Mouse (Mus musculus) ovary, adult 18-20 months (tissue): Measurements from ENCODE around the gene Zfp541.
A peak's percentile ranks its signal among the peaks of the same experiment; 100 is the strongest.

ENCODE experiments used
- DNase-seq: peaks from one replicate; pipeline ENCODE4 v3.0.0; 2022; ENCODE audit warnings: low spot score, mixed read lengths

The Zfp541 gene

DNA sequence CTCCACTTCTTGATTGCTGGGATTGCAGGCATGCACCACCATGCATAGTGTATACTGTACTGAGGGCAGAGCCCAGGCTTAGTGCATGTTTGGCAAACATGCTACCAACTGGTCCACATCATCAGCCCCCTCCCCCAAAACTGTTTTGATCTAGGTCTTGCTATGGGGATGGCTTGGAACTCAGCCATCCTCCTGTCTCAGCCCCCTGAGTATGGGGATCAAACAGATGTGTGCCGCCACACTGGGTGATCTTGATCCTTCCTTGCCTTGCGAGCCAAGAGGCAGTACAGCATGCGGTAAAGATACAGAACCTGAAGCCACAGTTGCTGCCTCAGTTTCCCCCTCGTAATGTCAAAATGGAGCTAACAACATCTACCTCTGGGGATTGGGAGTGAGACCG lies 67.3 kb downstream of the Zfp541 start:
- DNase-seq = no peak

DNA sequence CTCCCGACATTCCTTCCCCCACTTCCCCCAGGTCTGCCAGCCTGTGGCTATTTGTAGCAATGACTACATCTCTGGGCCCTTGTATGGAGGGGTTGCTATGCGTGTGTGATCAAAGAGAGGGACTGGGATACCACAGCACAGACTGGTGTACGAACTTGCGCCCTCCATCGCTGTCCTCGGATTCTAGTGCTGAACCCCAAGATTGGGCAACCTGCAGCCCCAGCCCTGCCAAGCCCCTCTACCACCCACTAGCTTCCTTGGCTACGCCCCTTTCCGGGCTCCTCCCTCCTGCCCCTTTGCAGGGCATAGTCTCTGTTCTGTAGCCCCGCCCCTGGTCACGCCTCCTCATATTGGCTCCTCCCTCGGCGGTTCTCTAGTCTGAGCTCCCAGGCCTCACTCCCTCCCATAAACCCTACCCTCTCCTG lies 67.8 kb downstream of the Zfp541 start, which contains the start of gene Slc8a2:
Slc8a2 (plus strand) TSS at position 406 of the 425 bp plus-strand sequence.
- DNase-seq = peak; percentile 47

DNA sequence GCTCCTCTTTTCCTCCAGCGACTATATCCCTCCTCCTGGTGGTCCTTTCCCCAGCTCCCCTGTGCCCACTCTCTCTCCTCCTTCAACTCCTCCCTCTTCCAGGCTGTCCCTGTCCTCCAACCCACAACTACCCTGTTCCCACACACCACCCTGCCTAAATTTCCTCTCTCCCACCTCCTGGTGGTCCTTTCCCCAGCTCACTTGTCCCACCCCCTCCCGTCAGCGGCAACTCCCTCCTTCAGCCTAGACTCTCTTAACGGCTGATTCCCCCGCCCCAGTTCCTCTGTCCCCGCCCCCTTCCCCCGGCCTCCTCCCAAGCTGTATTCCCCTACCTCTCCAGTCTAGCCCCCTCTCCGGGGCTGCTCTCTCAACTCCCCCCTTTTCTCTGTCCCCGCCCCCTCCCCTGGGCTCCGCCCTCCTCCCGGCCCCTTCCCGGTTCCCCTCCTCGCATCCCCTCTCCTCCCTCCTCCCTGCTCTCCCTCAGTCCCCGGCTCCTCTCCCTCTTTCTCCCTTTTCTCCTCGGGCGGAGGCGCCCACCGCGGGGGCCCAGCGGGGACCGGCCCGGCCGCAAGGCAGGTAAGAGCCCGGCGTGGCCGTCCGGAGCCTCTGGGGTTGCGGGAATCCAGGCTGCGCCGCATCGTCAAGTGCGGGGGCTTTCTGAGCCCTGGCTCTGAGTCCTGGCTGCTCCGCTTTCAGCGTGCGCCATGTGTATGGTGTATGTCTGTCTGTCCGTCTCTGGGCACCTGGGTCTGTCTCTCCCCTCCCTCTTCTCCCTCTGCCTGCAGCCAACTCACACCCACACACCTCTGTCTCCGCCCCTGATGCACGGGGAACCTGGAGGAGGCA lies 68.5 kb downstream of the Zfp541 start:
- DNase-seq = no peak

DNA sequence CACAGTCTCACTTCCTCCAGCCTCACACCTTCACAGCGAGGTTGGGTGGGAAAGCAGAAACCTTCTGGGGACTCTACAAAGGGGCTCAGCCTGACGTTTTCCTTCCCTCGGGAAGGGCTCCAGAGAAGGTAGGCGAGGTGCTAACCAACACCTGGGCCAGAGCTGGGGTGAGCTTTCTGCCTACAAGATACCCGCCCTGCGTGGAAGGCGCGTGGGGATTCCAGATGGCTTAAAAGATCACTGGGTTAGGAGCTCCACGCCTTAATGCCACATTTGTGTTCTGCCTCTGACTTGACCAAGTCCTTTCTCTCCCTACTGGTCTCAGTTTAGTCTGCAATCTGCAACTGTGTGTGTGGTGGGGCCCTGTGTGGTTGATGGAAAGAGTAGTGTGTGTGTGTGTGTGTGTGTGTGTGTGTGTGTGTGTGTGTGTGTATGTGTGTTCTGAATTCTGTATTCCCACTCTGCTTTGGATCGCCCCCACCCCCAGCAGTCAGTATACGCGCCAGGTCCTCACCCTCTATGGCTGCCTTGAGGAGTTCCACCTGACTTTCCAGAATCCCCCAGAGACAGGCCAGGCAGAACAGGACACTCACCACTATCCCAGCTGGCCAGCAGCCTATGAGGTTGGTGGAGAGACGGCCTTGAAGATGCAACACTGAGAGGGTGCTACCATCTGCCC lies 69.5 kb downstream of the Zfp541 start:
- DNase-seq = no peak

DNA sequence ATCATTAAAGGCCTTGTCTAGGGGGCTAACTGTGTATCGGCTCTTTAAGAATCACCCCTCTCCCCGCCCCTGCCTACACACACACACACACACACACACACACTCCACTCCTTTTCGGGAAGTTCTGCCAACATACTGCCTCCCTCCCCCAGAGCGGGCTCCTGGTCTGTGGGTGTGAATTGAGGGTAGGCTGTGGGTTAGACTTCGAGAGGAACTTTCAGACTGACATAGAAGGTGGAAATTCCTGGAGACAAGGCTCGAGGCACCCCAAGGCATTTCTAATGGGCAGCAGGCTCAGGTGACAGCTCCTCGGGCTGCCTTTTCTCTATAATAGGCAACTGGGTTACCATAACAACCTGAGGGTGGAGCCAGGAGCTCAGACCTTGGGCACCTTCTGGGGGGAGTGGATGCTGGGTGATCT lies 70.6 kb downstream of the Zfp541 start:
- DNase-seq = no peak

DNA sequence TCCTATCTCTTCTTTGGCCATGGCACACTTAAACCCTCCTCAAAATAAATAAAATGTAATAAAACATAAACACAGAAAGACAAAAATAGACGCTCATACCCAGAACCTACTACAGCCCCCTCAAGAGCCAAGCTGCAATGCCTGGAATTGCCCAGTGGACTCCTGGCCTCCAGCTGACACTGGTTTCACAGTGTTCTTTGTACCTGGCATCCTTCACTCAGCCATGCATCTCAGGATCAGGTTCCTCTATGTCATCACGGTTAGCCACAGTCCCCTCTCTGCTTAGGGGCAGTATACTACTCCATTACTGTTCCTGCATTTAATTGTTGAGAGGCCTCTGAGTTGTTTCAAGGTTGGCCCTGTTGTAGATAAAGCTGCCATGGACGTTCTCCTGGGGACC lies 71.3 kb downstream of the Zfp541 start:
- DNase-seq = no peak

DNA sequence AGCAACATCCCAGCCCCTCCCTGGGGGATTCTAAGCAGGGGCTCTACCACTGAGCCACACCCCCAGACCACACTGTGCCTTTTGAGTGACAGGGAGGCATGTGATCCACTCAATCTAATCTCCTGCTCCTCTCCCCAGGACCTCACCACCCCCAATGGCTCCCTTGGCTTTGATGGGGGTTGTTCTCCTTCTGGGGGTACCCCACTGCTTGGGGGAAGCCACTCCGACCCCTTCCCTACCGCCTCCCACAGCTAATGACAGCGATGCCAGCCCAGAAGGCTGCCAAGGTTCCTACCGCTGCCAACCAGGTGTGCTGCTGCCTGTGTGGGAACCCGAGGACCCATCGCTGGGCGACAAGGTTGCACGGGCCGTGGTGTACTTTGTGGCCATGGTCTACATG lies 72.1 kb downstream of the Zfp541 start:
- DNase-seq = no peak

DNA sequence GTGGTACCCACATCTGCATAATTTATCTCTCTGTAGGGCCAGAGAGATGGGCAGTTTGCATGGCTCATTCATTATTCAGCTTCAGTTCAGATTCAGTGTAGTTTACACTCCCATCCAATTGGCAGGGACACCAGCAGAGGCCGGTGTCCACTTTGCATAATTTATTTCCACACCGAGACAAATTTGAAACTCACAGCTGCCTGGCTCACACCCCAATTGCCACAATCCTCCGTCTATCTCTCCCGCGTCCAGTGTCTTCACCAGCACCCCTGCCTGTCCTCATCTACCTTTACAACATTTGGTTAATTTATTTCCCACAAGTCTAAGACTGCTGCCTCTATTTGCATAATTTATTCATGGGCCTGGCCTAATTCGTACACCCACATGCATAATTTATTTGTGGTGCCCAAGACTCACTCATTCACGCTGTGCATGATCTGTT lies 73.4 kb downstream of the Zfp541 start:
- DNase-seq = no peak
